In the genomic region with DNA sequence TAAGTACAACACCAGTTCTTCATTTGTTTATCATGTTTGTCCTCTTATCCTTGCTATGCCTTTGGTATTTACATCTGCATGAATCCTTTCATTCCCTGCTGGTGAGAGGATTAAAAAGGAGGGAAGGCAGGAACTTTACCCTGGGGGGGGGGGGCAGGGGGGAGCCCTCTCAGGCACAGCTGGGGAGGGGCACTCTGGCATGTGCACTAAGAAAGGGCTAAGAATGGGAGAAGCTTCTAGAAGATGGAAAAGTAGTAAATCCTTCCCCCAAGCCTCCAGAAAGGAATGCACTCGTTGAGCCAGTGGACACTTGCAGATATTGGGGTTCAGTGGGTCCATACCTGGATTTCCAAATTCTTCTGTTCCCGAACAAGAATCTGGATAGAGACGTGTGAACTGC, we compare ENCODE assay signal across 28 mouse cellular contexts.
DNase-seq lines count a peak whose midpoint lies in the region; ATAC-seq lines count a peak whose summit lies in the region.
"Had no signal": no experiment of that assay in that cellular context is flagged by ENCODE, and none has a peak within 500 bp of the region (broad histone marks: within the 10 kb centered on the region; RNA-seq: fewer than 3 reads in every experiment).

No protein-coding gene starts in this region.

- WGBS in forebrain, embryonic 10.5 days, result 57% methylated on average over 3 of the region's 3 CpGs
- WGBS in forebrain, embryonic 15.5 days, result 6% methylated on average over 3 of the region's 3 CpGs
- WGBS in midbrain, embryonic 11.5 days, result 53% methylated on average over 3 of the region's 3 CpGs
- WGBS in midbrain, embryonic 15.5 days, result 37% methylated on average over 3 of the region's 3 CpGs
- WGBS in forebrain, embryonic 16.5 days, result 10% methylated on average over 3 of the region's 3 CpGs

- H3K27ac ChIP-seq in forebrain, embryonic 10.5 days, result peak overlapping the region; percentile 69
- no peak overlapping the region for H3K27ac ChIP-seq in forebrain, embryonic 15.5 days (replicated peaks)
- H3K27ac ChIP-seq in midbrain, embryonic 11.5 days (ENCODE audit: low read depth, low read length), result no peak overlapping the region; the same call in 1 of the 2 replicates
- no peak overlapping the region for H3K27ac ChIP-seq in midbrain, embryonic 15.5 days
- no peak overlapping the region for H3K27ac ChIP-seq in forebrain, embryonic 16.5 days (ENCODE audit: low read length)
- H3K27ac ChIP-seq: embryonic facial prominence, embryonic 13.5 days; heart, embryonic 10.5 days; heart, embryonic 15.5 days; hindbrain, embryonic 12.5 days; kidney, embryonic 15.5 days; left cerebral cortex, adult 2 months; limb, embryonic 12.5 days; liver, embryonic 15.5 days had no signal

- no peaks in the 10 kb centered on the region for H3K36me3 ChIP-seq in forebrain, embryonic 10.5 days (replicated peaks)
- H3K36me3 ChIP-seq in forebrain, embryonic 15.5 days, result no peaks in the 10 kb centered on the region
- H3K36me3 ChIP-seq in midbrain, embryonic 11.5 days (ENCODE audit: control insufficient read depth, insufficient read depth, low read length), result no peaks in the 10 kb centered on the region
- H3K36me3 ChIP-seq in midbrain, embryonic 15.5 days (replicated peaks), result no peaks in the 10 kb centered on the region
- no peaks in the 10 kb centered on the region for H3K36me3 ChIP-seq in forebrain, embryonic 16.5 days (ENCODE audit: control insufficient read depth, insufficient read depth)
- H3K36me3 ChIP-seq: embryonic facial prominence, embryonic 13.5 days; heart, embryonic 10.5 days; heart, embryonic 15.5 days; hindbrain, embryonic 12.5 days; kidney, embryonic 15.5 days; limb, embryonic 12.5 days; liver, embryonic 15.5 days had no signal

- H3K27me3 ChIP-seq in forebrain, embryonic 10.5 days (ENCODE audit: poor library complexity, severe bottlenecking), result peaks cover 33% of the 10 kb centered on the region; the same call in 1 of the 2 replicates
- H3K27me3 ChIP-seq in forebrain, embryonic 15.5 days, result no peaks in the 10 kb centered on the region
- no peaks in the 10 kb centered on the region for H3K27me3 ChIP-seq in midbrain, embryonic 11.5 days (ENCODE audit: control insufficient read depth, insufficient read depth, low read length)
- H3K27me3 ChIP-seq in midbrain, embryonic 15.5 days (replicated peaks), result no peaks in the 10 kb centered on the region
- H3K27me3 ChIP-seq in forebrain, embryonic 16.5 days (replicated peaks; ENCODE audit: control insufficient read depth, insufficient read depth, low read length), result no peaks in the 10 kb centered on the region; the same call in 1 of the 2 replicates
- H3K27me3 ChIP-seq: CH12.LX; embryonic facial prominence, embryonic 13.5 days; heart, embryonic 15.5 days; hindbrain, embryonic 12.5 days; kidney, embryonic 15.5 days; limb, embryonic 12.5 days; liver, embryonic 15.5 days had no signal

- no peak; the same call in 1 of the 2 replicates for ATAC-seq in forebrain, embryonic 15.5 days (replicated peaks)
- peak; percentile 57 for ATAC-seq in midbrain, embryonic 11.5 days (ENCODE audit: low FRiP score)
- ATAC-seq in midbrain, embryonic 15.5 days (replicated peaks), result no peak
- ATAC-seq in forebrain, embryonic 16.5 days, result peak; percentile 37
- no peak for ATAC-seq in megakaryocyte, adult 5-6 weeks (ENCODE audit: poor library complexity, severe bottlenecking)
- ATAC-seq: inflammation-experienced regulatory T-cells, adult 6 months had no signal

- no peak for DNase-seq in forebrain, embryonic 10.5 days (ENCODE audit: extremely low spot score, low spot score)
- DNase-seq in midbrain, embryonic 11.5 days (ENCODE audit: low spot score, missing footprints), result peak; percentile 84
- DNase-seq in R1 (ENCODE audit: low read depth, low spot score), result peak; percentile 41
- no peak for DNase-seq in kidney, adult 9 months
- DNase-seq: adrenal gland, postnatal 25 days; cerebellum, adult 18-20 months; cerebellum, postnatal 10 days; gastrocnemius, postnatal 14 days; kidney, adult 11 months; kidney, postnatal 25 days; lung, embryonic 14.5 days; lung, postnatal 14 days; thymus, adult 2 months; thymus, postnatal 36 days had no signal

- H3K9ac ChIP-seq in forebrain, embryonic 15.5 days (replicated peaks), result no peak overlapping the region
- H3K9ac ChIP-seq in midbrain, embryonic 11.5 days (ENCODE audit: low read length), result no peak overlapping the region
- H3K9ac ChIP-seq in midbrain, embryonic 15.5 days, result no peak overlapping the region
- no peak overlapping the region for H3K9ac ChIP-seq in forebrain, embryonic 16.5 days (replicated peaks; ENCODE audit: low read depth, low read length)
- H3K9ac ChIP-seq: embryonic facial prominence, embryonic 13.5 days; heart, embryonic 15.5 days; hindbrain, embryonic 12.5 days; kidney, embryonic 15.5 days; limb, embryonic 12.5 days; liver, embryonic 15.5 days; lung, embryonic 14.5 days had no signal

- H3K4me3 ChIP-seq in forebrain, embryonic 10.5 days, result no peak overlapping the region
- H3K4me3 ChIP-seq in forebrain, embryonic 15.5 days, result no peak overlapping the region
- H3K4me3 ChIP-seq in midbrain, embryonic 11.5 days (ENCODE audit: low read depth, low read length), result no peak overlapping the region
- H3K4me3 ChIP-seq in midbrain, embryonic 15.5 days, result no peak overlapping the region
- H3K4me3 ChIP-seq in forebrain, embryonic 16.5 days (replicated peaks; ENCODE audit: low read length), result no peak overlapping the region
- H3K4me3 ChIP-seq: embryonic facial prominence, embryonic 13.5 days; heart, embryonic 10.5 days; heart, embryonic 15.5 days; hindbrain, embryonic 12.5 days; kidney, embryonic 15.5 days; left cerebral cortex, adult 2 months; limb, embryonic 12.5 days; liver, embryonic 15.5 days had no signal

- peaks cover 15% of the 10 kb centered on the region for H3K4me1 ChIP-seq in forebrain, embryonic 10.5 days
- peaks cover 12% of the 10 kb centered on the region for H3K4me1 ChIP-seq in forebrain, embryonic 15.5 days
- peaks cover 9% of the 10 kb centered on the region for H3K4me1 ChIP-seq in midbrain, embryonic 11.5 days (ENCODE audit: control insufficient read depth, insufficient read depth, low read length)
- peaks cover 5% of the 10 kb centered on the region; the same call in 1 of the 2 replicates for H3K4me1 ChIP-seq in midbrain, embryonic 15.5 days
- H3K4me1 ChIP-seq in forebrain, embryonic 16.5 days (replicated peaks; ENCODE audit: control insufficient read depth, insufficient read depth, low read length), result peaks cover 11% of the 10 kb centered on the region
- H3K4me1 ChIP-seq: embryonic facial prominence, embryonic 13.5 days; heart, embryonic 10.5 days; hindbrain, embryonic 12.5 days; kidney, embryonic 15.5 days; limb, embryonic 12.5 days; liver, embryonic 15.5 days had no signal

- peaks cover 7% of the 10 kb centered on the region for H3K9me3 ChIP-seq in forebrain, embryonic 10.5 days
- no peaks in the 10 kb centered on the region for H3K9me3 ChIP-seq in forebrain, embryonic 15.5 days
- H3K9me3 ChIP-seq in midbrain, embryonic 11.5 days (ENCODE audit: control insufficient read depth, low read length), result no peaks in the 10 kb centered on the region
- H3K9me3 ChIP-seq in midbrain, embryonic 15.5 days, result 0 out of 2 replicates have a peak, but pooled peaks cover 2% of the 10 kb centered on the region
- H3K9me3 ChIP-seq in forebrain, embryonic 16.5 days (ENCODE audit: control insufficient read depth, low read length), result no peaks in the 10 kb centered on the region
- H3K9me3 ChIP-seq: embryonic facial prominence, embryonic 13.5 days; heart, embryonic 10.5 days; heart, embryonic 15.5 days; hindbrain, embryonic 12.5 days; kidney, embryonic 15.5 days; limb, embryonic 12.5 days; liver, embryonic 15.5 days had no signal

- H3K4me2 ChIP-seq in forebrain, embryonic 15.5 days (replicated peaks), result no peak overlapping the region
- no peak overlapping the region for H3K4me2 ChIP-seq in midbrain, embryonic 11.5 days
- H3K4me2 ChIP-seq in midbrain, embryonic 15.5 days, result no peak overlapping the region
- no peak overlapping the region for H3K4me2 ChIP-seq in forebrain, embryonic 16.5 days (ENCODE audit: low read length)
- H3K4me2 ChIP-seq: embryonic facial prominence, embryonic 13.5 days; heart, embryonic 15.5 days; hindbrain, embryonic 12.5 days; kidney, embryonic 15.5 days; limb, embryonic 12.5 days; liver, embryonic 15.5 days; lung, embryonic 14.5 days had no signal

Comparison
In these comparisons a context has a peak if more than half of its experiments do, and no peak if none do; other contexts are left out.
1. ATAC-seq: peak in midbrain, embryonic 11.5 days (single experiment) and forebrain, embryonic 16.5 days (single experiment); none in forebrain, embryonic 15.5 days (single experiment), midbrain, embryonic 15.5 days (single experiment) and megakaryocyte, adult 5-6 weeks (single experiment).
2. DNase-seq: peak in midbrain, embryonic 11.5 days (single experiment) and R1 (single experiment); none in forebrain, embryonic 10.5 days (single experiment) and kidney, adult 9 months (single experiment).